Mouse (Mus musculus): ENCODE data around the gene Arih2. TPM values are rescaled to one million over a fixed set of nuclear protein-coding genes. Genes with fewer than 3 reads are reported as not detected.

The Arih2 gene
- total RNA-seq, 2 experiments from 2014 or later, result 51.7 to 53.8 TPM

GRCm38 (mm10) chr9:108566815-108567776, 82.1 kb downstream of the Arih2 start, which contains the start of gene Ndufaf3:
Gene Ndufaf3, minus strand, starts transcription at chr9:108567434.
- Histone ChIP-seq H3K4me3 (peak within 1 kb of the TSS; percentile 80), H3K27ac (peak within 1 kb of the TSS; percentile 98)
- TF ChIP-seq CTCF (IDR thresholded peaks at IDR 0.05), result peak; percentile 98
- peak; percentile 94 to 96 for DNase-seq (ENCODE audit: extremely low spot score in 1 of 2, low spot score in 2 of 2)
- intact Hi-C loops (cut with DNase I), result loop anchor here (5.0 kb wide), 1 partner anchor 80 kb away; the partner anchor contains the start of gene Arih2

- Histone ChIP-seq H3K27ac (peak overlapping the region; percentile 98), H3K4me3 (peak overlapping the region; percentile 80)
- no peak for TF ChIP-seq CTCF (IDR thresholded peaks at IDR 0.05)
- intact Hi-C loops (cut with DNase I), result loop anchor here (5.0 kb wide), 1 partner anchor 81 kb away; the partner anchor contains the start of gene Arih2
- DNase-seq (ENCODE audit: extremely low spot score in 1 of 2, low spot score in 2 of 2), result peak in 1 of 2 experiments; percentile 13
Observed at GRCm38 (mm10) chr9:108565881-108566814, 83.0 kb downstream of the Arih2 start.

GRCm38 (mm10) chr9:108564131-108564530, 85.1 kb downstream of the Arih2 start:
- TF ChIP-seq CTCF (IDR thresholded peaks at IDR 0.05), result no peak
- intact Hi-C loops (cut with DNase I), result no loop called here

GRCm38 (mm10) chr9:108563671-108564070, 85.5 kb downstream of the Arih2 start:
- Histone ChIP-seq H3K27ac (no peak overlapping the region), H3K4me3 (no peak overlapping the region)
- no peak for DNase-seq (ENCODE audit: extremely low spot score in 1 of 2, low spot score in 2 of 2)
- TF ChIP-seq CTCF (IDR thresholded peaks at IDR 0.05), result no peak
- intact Hi-C loops (cut with DNase I), result no loop called here

More at GRCm38 (mm10) chr9:108564131-108564530, 85.1 kb downstream of the Arih2 start:
- H3K27ac ChIP-seq, result no peak overlapping the region
- no peak for DNase-seq (ENCODE audit: extremely low spot score in 1 of 2, low spot score in 2 of 2)
- no peak overlapping the region for H3K4me3 ChIP-seq

- Histone ChIP-seq H3K4me3 (peak within 1 kb of the TSS; percentile 81), H3K27ac (peak within 1 kb of the TSS; percentile 75)
- intact Hi-C loops (cut with DNase I), result no loop called here
- peak; percentile 91 to 93 for DNase-seq (ENCODE audit: extremely low spot score in 1 of 2, low spot score in 2 of 2)
- no peak for TF ChIP-seq CTCF (IDR thresholded peaks at IDR 0.05)
Observed at GRCm38 (mm10) chr9:108560227-108560841, 88.9 kb downstream of the Arih2 start, which contains the start of gene Impdh2. Gene Impdh2, plus strand, starts transcription at chr9:108560286.

- intact Hi-C loops (cut with DNase I), result no loop called here
- no peak for TF ChIP-seq CTCF (IDR thresholded peaks at IDR 0.05)
- Histone ChIP-seq H3K27ac (no peak overlapping the region), H3K4me3 (no peak overlapping the region)
- no peak for DNase-seq (ENCODE audit: extremely low spot score in 1 of 2, low spot score in 2 of 2)
Observed at GRCm38 (mm10) chr9:108559169-108559568, 90.0 kb downstream of the Arih2 start.

Small RNA genes within 50 kb of the gene (microRNA-seq; reads per million reads assigned to microRNA genes)
- gene Gm24083 (0 to 1.2 reads per million in 2 experiments), gene Gm26298 (0 reads per million in 2 experiments), gene Mir191 (0 reads per million in 2 experiments), gene Mir425 (693 to 723 reads per million in 2 experiments)

Other genes starting within 250 kb of the Arih2 start
- under 1 TPM; 0.26 to 0.29 TPM for gene Ccdc36, start 220.9 kb downstream of the Arih2 start, total RNA-seq (2021)
- not detected for gene BC048562, start 212.9 kb downstream of the Arih2 start, total RNA-seq (2021)
- gene Ccdc71, start 188.9 kb downstream of the Arih2 start, total RNA-seq (2021), result 10 to 100 TPM; 31.3 to 44.6 TPM
- 10 to 100 TPM; 30.7 to 32.8 TPM for gene Klhdc8b, start 187.8 kb downstream of the Arih2 start, total RNA-seq (2021)
- 10 to 100 TPM; 28.2 to 29.4 TPM for gene Lamb2, start 169.7 kb downstream of the Arih2 start, total RNA-seq (2021)
- gene Usp19, start 158.8 kb downstream of the Arih2 start, total RNA-seq (2021), result 100 to 1,000 TPM; 153 to 167 TPM
- gene Qars, start 141.7 kb downstream of the Arih2 start, total RNA-seq (2021), result 10 to 100 TPM; 75.3 to 78.0 TPM
- 100 to 1,000 TPM; 140 to 155 TPM for gene Qrich1, start 132.6 kb downstream of the Arih2 start, total RNA-seq (2021)
- 10 to 100 TPM; 53.5 to 54.1 TPM for gene Impdh2, start 89.1 kb downstream of the Arih2 start, total RNA-seq (2021)
- 10 to 100 TPM; 59.6 to 64.8 TPM for gene Ndufaf3, start 82.0 kb downstream of the Arih2 start, total RNA-seq (2021)
- 10 to 100 TPM; 93.1 to 94.2 TPM for gene Dalrd3, start 79.5 kb downstream of the Arih2 start, total RNA-seq (2021)
- 100 to 1,000 TPM; 107 to 109 TPM for gene Wdr6, start 70.6 kb downstream of the Arih2 start, total RNA-seq (2021)
- 10 to 100 TPM; 83.8 to 93.6 TPM for gene P4htm, start 51.7 kb downstream of the Arih2 start, total RNA-seq (2021)
- gene Slc25a20, start 12.7 kb upstream of the Arih2 start, total RNA-seq (2021), result 10 to 100 TPM; 11.5 to 12.3 TPM
- 10 to 100 TPM; 47.0 to 48.3 TPM for gene Prkar2a, start 39.9 kb upstream of the Arih2 start, total RNA-seq (2021)
- gene Ip6k2, start 134.4 kb upstream of the Arih2 start, total RNA-seq (2021), result 100 to 1,000 TPM; 143 to 164 TPM
- 10 to 100 TPM; 64.7 to 68.0 TPM for gene Nckipsd, start 159.0 kb upstream of the Arih2 start, total RNA-seq (2021)
- 10 to 100 TPM; 65.1 to 75.0 TPM for gene Celsr3, start 176.9 kb upstream of the Arih2 start, total RNA-seq (2021)
- gene Slc26a6, start 203.9 kb upstream of the Arih2 start, total RNA-seq (2021), result 10 to 100 TPM; 17.1 to 17.8 TPM